Mouse (Mus musculus) lung, embryonic 16.5 days (tissue): ENCODE measurements around the gene 2610028H24Rik. TPM values are rescaled to one million over a fixed set of nuclear protein-coding genes. Genes with fewer than 3 reads are reported as not detected.
A peak's percentile ranks its signal among the peaks of the same experiment; 100 is the strongest.

Source experiments
- ATAC-seq: fragments of 200-750 bp; cut with Nextera tagmentation; 2 replicates; pipeline ENCODE4 v1.8.0; 2017; ENCODE audit warnings: low read depth, mild to moderate bottlenecking, moderate library complexity
- H3K27ac ChIP-seq: fragments of 300-500 bp; sonication (generic); 2 replicates; pipeline ENCODE4 v1.5.1; 2014; ENCODE audit warnings: mild to moderate bottlenecking, control low read depth, low read length
- H3K27me3 ChIP-seq: fragments of 300-500 bp; sonication (generic); 2 replicates; pipeline ENCODE4 v1.6.1; 2014; ENCODE audit warnings: low read depth, low read length, mixed read lengths; ENCODE audit not compliant: control insufficient read depth, insufficient read depth
- H3K36me3 ChIP-seq: fragments of 300-500 bp; sonication (generic); 2 replicates; pipeline ENCODE4 v1.6.1; 2014; ENCODE audit warnings: low read length; ENCODE audit not compliant: control insufficient read depth, insufficient read depth
- H3K4me1 ChIP-seq: fragments of 300-500 bp; sonication (generic); replicated peaks from 2 replicates; pipeline ENCODE4 v1.6.1; 2014; ENCODE audit warnings: low read length, mixed read lengths; ENCODE audit not compliant: control insufficient read depth, insufficient read depth
- H3K4me2 ChIP-seq: fragments of 300-500 bp; sonication (generic); 2 replicates; pipeline ENCODE4 v1.6.1; 2014; ENCODE audit warnings: low read depth, low read length, control low read depth
- H3K4me3 ChIP-seq: fragments of 300-500 bp; sonication (generic); 2 replicates; pipeline ENCODE4 v1.5.1; 2014; ENCODE audit warnings: mild to moderate bottlenecking, low read length, control low read depth
- H3K9ac ChIP-seq: fragments of 300-500 bp; sonication (generic); 2 replicates; pipeline ENCODE4 v1.6.1; 2014; ENCODE audit warnings: low read length, control low read depth
- H3K9me3 ChIP-seq: fragments of 300-500 bp; sonication (generic); 2 replicates; pipeline ENCODE4 v1.6.1; 2016; ENCODE audit warnings: low read length; ENCODE audit not compliant: control insufficient read depth
- WGBS: fragments of 180-500 bp; shearing (Covaris S2); extraction: QIAGEN DNeasy Blood & Tissue Kit; methylation state at CpG from one replicate; pipeline ENCODE4 v1.1.7; 2014; 5-methylcytosine and 5-hydroxymethylcytosine counted together
- polyA plus RNA-seq: library from polyadenylated mRNA; unstranded; fragments of >200 nt; fragmentation: Nextera tagmentation; extraction: Ambion mirVana; gene quantifications from 2 replicates; pipeline ENCODE4 v1.2.1, GENCODE M21; 2015

The 2610028H24Rik gene
- polyA plus RNA-seq = 3.6 and 4.6 TPM in 2 replicates

DNA sequence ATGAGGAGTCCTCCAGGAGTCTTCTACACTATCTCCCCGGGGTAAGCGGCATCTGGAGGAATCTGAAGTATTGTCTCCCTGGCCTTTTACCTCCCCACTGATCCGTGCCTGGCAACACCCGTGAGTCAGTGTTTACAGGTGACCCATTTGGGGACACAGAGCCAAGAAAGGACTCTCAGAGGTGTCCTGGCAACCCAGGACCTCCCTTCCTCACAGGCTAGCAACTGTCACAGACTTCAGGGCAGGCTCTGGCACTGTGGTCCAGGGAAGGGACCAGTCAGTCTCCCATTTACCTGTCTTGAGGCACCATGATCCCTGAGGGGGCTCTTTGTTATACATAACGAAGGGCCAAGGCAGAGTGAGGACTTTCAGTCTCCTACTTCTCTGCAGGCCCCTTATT is at the start of gene 2610028H24Rik:
Gene 2610028H24Rik, plus strand, starts transcription at position 231 of the 400 bp plus-strand sequence.
- Histone ChIP-seq H3K9ac (0 out of 2 replicates have a peak within 1 kb of the TSS, but pooled peaks have one; percentile 5), H3K27me3 (no peaks in the 10 kb centered on the region), H3K4me1 (peaks cover 11% of the 10 kb centered on the region), H3K4me3 (no peak within 1 kb of the TSS), H3K9me3 (no peaks in the 10 kb centered on the region), H3K4me2 (no peak within 1 kb of the TSS), H3K36me3 (no peaks in the 10 kb centered on the region), H3K27ac (peak within 1 kb of the TSS; percentile 83)
- WGBS = 45% methylated on average over 5 of the region's 5 CpGs
- ATAC-seq = no peak

DNA sequence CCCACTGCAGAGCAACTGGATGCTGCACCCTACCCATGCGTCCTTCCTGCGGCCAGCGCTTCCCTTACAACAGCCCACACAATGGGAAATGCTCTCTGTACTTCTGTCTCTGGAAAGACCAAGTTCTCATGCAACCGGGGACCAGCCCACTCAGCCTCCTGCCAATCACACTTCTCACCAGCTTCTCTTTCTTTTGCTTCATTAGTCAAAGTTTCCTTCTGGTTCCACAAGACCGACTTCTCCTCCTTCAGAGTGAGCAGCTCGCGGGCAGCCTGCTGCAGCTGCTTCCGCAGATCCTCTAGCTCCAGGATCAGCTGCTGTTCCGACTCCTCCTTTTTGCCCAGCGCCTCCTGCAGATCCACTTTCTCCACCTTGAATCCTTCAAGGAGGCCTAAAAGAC is 40.4 kb upstream of the 2610028H24Rik start:
- WGBS = 96% methylated on average over 10 of the region's 10 CpGs
- Histone ChIP-seq H3K27ac (no peak overlapping the region), H3K4me2 (no peak overlapping the region), H3K9me3 (no peaks in the 10 kb centered on the region), H3K4me3 (no peak overlapping the region), H3K27me3 (no peaks in the 10 kb centered on the region), H3K9ac (no peak overlapping the region), H3K36me3 (peaks cover 51% of the 10 kb centered on the region), H3K4me1 (no peaks in the 10 kb centered on the region)
- ATAC-seq = no peak

DNA sequence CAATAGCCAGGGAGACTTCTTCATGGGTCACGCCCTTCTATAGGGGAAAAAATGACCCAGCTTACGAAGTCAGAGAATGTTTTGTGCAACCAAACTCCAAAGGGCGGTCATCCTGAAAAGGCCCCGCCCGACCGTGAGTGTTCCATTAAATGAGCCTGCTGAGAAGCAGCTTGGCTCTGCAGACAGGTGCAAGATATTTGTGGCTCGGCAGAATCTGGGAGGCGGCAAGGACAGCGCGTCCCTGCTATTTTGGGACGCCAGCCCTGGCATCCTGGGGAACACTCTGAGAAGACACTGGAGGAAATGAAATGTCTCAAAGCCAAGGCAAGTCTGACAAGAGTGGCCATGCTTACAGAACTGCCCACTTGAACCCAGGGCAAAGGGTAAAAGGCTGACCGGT is 32.1 kb upstream of the 2610028H24Rik start:
- no peaks in the 10 kb centered on the region for H3K27me3 ChIP-seq
- peaks cover 47% of the 10 kb centered on the region for H3K36me3 ChIP-seq
- no peaks in the 10 kb centered on the region for H3K9me3 ChIP-seq
- ATAC-seq = no peak
- WGBS = 92% methylated on average over 12 of the region's 12 CpGs
- H3K4me3 ChIP-seq = no peak overlapping the region
- no peaks in the 10 kb centered on the region for H3K4me1 ChIP-seq
- H3K27ac ChIP-seq = no peak overlapping the region
- no peak overlapping the region for H3K4me2 ChIP-seq
- H3K9ac ChIP-seq = no peak overlapping the region

DNA sequence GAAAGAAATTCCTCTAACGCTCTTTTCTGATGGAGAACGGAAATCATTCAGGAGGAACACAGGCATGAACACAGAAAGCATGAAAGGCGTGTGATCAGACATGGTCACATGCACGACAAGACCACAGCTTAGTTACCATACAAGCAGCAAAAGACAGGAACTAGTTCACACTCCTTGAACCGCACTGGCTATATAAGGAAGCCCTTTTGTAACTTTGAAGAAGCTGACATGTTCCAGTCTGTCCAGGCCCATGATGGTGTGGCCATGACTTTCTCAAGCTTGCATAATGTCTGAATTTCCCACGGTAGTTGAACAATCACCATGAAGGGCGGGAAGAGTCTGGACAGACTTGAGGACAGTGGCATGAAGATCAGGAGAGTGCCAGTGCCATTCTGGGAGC is 23.2 kb upstream of the 2610028H24Rik start:
- H3K36me3 ChIP-seq = peaks cover 62% of the 10 kb centered on the region
- ATAC-seq = no peak
- 91% methylated on average over 7 of the region's 7 CpGs for WGBS
- no peak overlapping the region for H3K4me2 ChIP-seq
- no peaks in the 10 kb centered on the region for H3K4me1 ChIP-seq
- no peak overlapping the region for H3K27ac ChIP-seq
- H3K9me3 ChIP-seq = no peaks in the 10 kb centered on the region
- H3K4me3 ChIP-seq = no peak overlapping the region
- H3K27me3 ChIP-seq = no peaks in the 10 kb centered on the region
- no peak overlapping the region for H3K9ac ChIP-seq

DNA sequence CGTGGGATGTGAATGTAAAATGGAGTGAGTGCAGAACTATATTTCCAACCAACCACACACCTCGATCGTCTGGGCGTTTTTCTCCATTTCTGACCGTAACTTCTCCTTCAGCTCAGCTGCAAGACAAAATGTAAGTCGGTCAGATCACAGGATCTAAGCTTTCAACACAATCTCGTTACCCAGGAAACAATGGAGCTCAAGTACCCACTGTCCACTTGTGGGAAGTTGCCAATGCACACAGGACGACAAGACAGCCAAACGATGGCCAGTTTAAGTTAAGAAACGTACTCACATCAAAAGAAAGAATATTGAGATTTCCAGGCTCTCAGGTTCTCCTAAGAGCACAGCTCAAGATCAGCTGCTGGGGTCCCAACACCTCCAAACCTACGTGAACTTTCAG is 15.0 kb upstream of the 2610028H24Rik start:
- Histone ChIP-seq H3K9ac (no peak overlapping the region), H3K9me3 (no peaks in the 10 kb centered on the region), H3K4me3 (no peak overlapping the region), H3K27ac (no peak overlapping the region), H3K4me1 (no peaks in the 10 kb centered on the region), H3K4me2 (no peak overlapping the region), H3K36me3 (peaks cover 65% of the 10 kb centered on the region), H3K27me3 (no peaks in the 10 kb centered on the region)
- 81% methylated on average over 11 of the region's 11 CpGs for WGBS
- ATAC-seq = no peak

DNA sequence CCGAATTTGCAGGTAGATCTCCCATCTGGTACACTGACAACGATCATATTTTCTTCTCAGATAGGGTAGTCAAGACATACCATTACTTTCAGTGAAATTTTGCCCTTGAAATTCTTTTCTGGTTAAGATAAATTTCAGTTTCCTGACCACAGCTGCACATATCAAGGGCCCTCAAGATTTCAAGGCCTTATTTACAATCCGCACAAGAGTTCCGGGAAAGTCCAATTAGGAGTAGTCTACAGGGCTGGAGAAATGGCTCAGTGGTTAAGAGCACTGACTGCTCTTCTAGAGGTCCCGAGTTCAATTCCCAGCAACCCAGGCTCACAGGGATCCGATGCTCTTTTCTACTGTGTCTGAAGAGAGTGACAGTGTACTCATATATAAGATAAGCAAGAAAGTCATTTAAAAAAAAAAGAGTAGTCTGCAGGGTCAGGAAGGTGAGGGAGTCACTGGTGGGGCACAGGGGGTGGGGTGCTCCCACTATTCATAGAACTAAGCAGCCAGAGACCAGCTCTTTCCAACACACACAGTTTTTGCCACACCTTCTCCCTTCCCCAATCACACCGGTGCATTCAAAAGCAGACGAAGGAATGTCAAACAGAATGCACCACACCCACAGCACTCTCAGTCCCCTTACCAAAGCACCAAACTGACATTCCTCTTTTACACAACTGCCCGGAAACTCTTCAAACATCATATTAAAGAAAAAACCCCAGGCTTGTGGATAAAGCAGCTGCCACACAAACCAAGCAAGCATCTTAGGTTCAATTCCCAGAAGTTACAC is 9.6 kb upstream of the 2610028H24Rik start:
- WGBS = 75% methylated on average over 9 of the region's 9 CpGs

DNA sequence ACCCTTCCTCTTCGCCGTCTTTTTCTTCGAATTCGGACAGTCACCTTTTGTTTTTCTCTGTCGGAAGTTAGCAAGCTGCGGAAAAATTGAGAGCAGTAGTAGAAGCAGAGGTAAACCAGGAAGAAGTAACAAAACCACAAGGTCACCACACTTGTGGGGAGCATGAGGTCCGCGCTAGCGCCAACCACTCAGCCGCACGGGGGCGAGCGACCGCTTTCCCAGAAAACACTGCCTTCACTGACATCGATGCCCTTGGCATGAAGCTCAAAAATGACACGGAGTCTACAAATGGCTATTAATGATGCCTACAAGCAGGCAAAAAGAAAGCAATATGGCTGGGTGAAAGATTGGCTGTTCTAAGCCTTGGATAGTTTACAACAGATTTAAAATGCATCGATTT is 8.6 kb upstream of the 2610028H24Rik start, which contains the start of gene AC141477.1:
Gene AC141477.1, minus strand, starts transcription at position 164 of the 400 bp plus-strand sequence.
- ATAC-seq = no peak
- peaks cover 13% of the 10 kb centered on the region for H3K4me1 ChIP-seq
- H3K4me3 ChIP-seq = no peak within 1 kb of the TSS; the same call in 1 of the 2 replicates
- 90% methylated on average over 17 of the region's 17 CpGs for WGBS
- peak within 1 kb of the TSS; percentile 69 for H3K4me2 ChIP-seq
- peak within 1 kb of the TSS; percentile 32; the same call in 1 of the 2 replicates for H3K9ac ChIP-seq
- H3K27me3 ChIP-seq = no peaks in the 10 kb centered on the region
- H3K36me3 ChIP-seq = peaks cover 23% of the 10 kb centered on the region
- H3K27ac ChIP-seq = peak within 1 kb of the TSS; percentile 23
- no peaks in the 10 kb centered on the region for H3K9me3 ChIP-seq

More for the DNA sequence above, 9.6 kb upstream of the 2610028H24Rik start:
- ATAC-seq = no peak
- H3K36me3 ChIP-seq = peaks cover 28% of the 10 kb centered on the region
- no peak overlapping the region for H3K4me2 ChIP-seq
- H3K4me1 ChIP-seq = peaks cover 13% of the 10 kb centered on the region
- no peak overlapping the region for H3K9ac ChIP-seq
- H3K4me3 ChIP-seq = no peak overlapping the region
- H3K27me3 ChIP-seq = no peaks in the 10 kb centered on the region
- H3K9me3 ChIP-seq = no peaks in the 10 kb centered on the region
- peak overlapping the region; percentile 72 for H3K27ac ChIP-seq

DNA sequence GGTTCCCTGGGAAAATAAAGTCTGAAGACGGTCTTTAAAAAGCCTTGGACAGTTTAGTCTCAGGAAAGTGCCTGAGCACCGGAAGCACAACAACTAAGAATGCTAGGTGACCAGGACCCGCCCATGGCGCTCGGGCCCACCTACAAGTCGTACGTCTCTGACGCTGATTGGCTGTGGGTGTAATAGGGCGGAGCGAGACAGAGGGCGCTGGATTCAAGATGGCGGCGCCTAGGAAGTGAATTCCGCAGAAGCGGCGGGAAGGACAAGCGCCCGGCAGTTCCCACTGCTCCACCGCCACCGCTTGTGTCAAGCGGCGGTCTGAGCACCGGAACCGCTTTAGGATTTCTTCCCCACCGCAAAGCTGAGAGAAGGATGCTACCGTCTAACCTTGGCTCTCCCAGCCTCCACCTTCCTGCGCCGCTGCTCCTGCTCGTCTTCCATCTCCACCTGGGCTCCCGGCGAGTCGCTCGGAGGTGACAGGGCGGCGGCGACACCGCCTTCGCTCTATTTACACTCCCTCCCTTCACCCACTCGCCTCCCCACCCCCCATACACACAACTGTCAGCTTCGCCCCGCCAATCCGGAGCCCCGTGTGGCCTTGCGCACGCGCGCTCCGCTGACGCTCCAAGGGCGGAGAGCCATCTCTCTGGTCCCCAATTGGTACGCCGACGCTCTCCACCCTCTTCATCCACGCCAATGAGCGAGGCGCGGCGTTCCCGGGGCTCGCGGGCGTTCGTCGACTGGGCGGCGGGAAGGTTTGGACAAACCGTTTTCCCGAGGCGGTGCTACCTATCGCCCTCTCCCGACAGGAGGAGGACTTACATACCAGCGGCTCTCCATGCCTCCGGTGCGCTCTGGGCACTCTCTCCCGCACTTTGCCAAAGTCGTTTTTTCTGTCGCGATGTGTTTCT is 6.4 kb upstream of the 2610028H24Rik start, which contains the start of gene Pcnt:
Gene Pcnt, minus strand, starts transcription at position 609 of the 911 bp plus-strand sequence.
- under 1% methylated on average over 77 of the region's 78 CpGs for WGBS
- Histone ChIP-seq H3K4me1 (peaks cover 16% of the 10 kb centered on the region), H3K36me3 (peaks cover 8% of the 10 kb centered on the region), H3K4me3 (peak within 1 kb of the TSS; percentile 80), H3K9ac (peak within 1 kb of the TSS; percentile 87), H3K4me2 (peak within 1 kb of the TSS; percentile 85), H3K9me3 (no peaks in the 10 kb centered on the region), H3K27ac (peak within 1 kb of the TSS; percentile 99), H3K27me3 (no peaks in the 10 kb centered on the region)
- ATAC-seq = peak; percentile 98
